In the genomic region with DNA sequence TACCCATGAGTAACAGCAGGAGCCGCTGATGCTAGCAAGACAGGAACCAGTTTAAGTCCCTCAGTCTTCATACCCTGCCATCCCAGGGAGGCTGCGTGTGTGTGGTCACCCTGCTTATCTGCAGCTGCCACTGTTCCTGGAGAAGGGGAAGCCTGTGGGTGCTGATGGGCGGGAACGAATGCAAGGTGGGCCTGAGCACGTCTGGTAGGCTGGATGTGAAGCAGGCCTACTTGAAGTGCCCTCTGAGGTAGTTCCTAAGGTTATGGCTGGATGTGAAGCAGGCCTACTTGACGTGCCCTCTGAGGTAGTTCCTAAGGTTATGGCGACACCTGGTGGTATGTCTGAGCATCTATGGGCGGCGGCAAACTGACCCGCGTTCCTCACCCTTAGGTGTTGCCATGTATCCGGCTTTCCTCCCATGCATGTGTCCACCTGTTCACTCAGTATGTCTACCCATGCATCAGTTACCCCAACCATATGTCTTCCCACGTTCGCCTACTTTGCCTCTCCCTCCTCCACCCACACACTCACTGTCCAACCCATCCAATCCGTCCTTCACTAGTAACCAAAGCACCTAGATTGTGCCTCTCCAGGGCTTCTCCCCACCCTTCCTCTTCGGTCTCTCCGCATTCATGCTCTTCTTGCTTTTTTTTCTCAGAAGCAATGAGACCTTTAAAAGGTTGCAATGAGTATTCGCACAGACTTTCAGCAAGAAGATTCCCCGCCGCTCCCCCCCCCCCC, we compare ENCODE assay signal across 8 mouse cellular contexts. TPM values are rescaled to one million over a fixed set of nuclear protein-coding genes. Genes with fewer than 3 reads are reported as not detected.
DNase-seq lines count a peak whose midpoint lies in the region; ATAC-seq lines count a peak whose summit lies in the region.

No protein-coding gene starts in this region.

- no peaks in the 10 kb centered on the region for H3K36me3 ChIP-seq in hindbrain, embryonic 10.5 days
- H3K36me3 ChIP-seq in lung, embryonic 16.5 days (ENCODE audit: control insufficient read depth, insufficient read depth, low read length): no peaks in the 10 kb centered on the region

- WGBS in hindbrain, embryonic 10.5 days: 27% methylated on average over 20 of the region's 20 CpGs
- 18% methylated on average over 20 of the region's 20 CpGs for WGBS in lung, embryonic 16.5 days

- 0 out of 2 replicates have a peak overlapping the region, but pooled peaks have one; percentile 37 for H3K27ac ChIP-seq in hindbrain, embryonic 10.5 days
- no peak overlapping the region for H3K27ac ChIP-seq in lung, embryonic 16.5 days (ENCODE audit: low read length)

- no peak overlapping the region for H3K4me3 ChIP-seq in hindbrain, embryonic 10.5 days
- no peak overlapping the region for H3K4me3 ChIP-seq in lung, embryonic 16.5 days (ENCODE audit: low read length)

- H3K9ac ChIP-seq in lung, embryonic 16.5 days (ENCODE audit: low read length): no peak overlapping the region

- peaks cover 9% of the 10 kb centered on the region for H3K4me1 ChIP-seq in hindbrain, embryonic 10.5 days (replicated peaks)
- no peaks in the 10 kb centered on the region for H3K4me1 ChIP-seq in lung, embryonic 16.5 days (replicated peaks; ENCODE audit: control insufficient read depth, insufficient read depth, low read length)

- H3K4me2 ChIP-seq in lung, embryonic 16.5 days (ENCODE audit: low read depth, low read length): no peak overlapping the region

- DNase-seq in MN1 (ENCODE audit: low spot score): peak; percentile 83
- DNase-seq in cerebellum, adult 8-10 months: peak; percentile 90
- DNase-seq in forelimb bud, embryonic 11.5 days (ENCODE audit: low read depth, low spot score): peak; percentile 85
- peak; percentile 76 for DNase-seq in hindbrain, embryonic 10.5 days (ENCODE audit: low spot score)
- DNase-seq in layer of hippocampus, adult 9-10 months (ENCODE audit: low spot score): peak; percentile 64
- DNase-seq in ovary, postnatal 10 days (ENCODE audit: low spot score): peak; percentile 62
- DNase-seq in thymus, postnatal 0 days (ENCODE audit: low spot score): peak; percentile 73

- H3K27me3 ChIP-seq in hindbrain, embryonic 10.5 days (ENCODE audit: insufficient read depth, poor library complexity, severe bottlenecking): peaks cover 28% of the 10 kb centered on the region
- no peaks in the 10 kb centered on the region for H3K27me3 ChIP-seq in lung, embryonic 16.5 days (ENCODE audit: control insufficient read depth, insufficient read depth, low read depth, low read length)

- peak; percentile 81 for ATAC-seq in lung, embryonic 16.5 days (ENCODE audit: low read depth)

- H3K9me3 ChIP-seq in hindbrain, embryonic 10.5 days: no peaks in the 10 kb centered on the region
- no peaks in the 10 kb centered on the region for H3K9me3 ChIP-seq in lung, embryonic 16.5 days (ENCODE audit: control insufficient read depth, low read length)

RNA-seq across cellular contexts. Expression of gene Cacna1a, which starts 30.4 kb away (rescaled TPM):
- 7.3 TPM in 2 replicates for polyA plus RNA-seq in hindbrain, embryonic 10.5 days (2016; fragmentation: Nextera tagmentation; extraction: Ambion mirVana)
- 1.9 and 2.7 TPM in 2 replicates for polyA plus RNA-seq in lung, embryonic 16.5 days (2015; fragmentation: Nextera tagmentation; extraction: Ambion mirVana)
- polyA plus RNA-seq in thymus, postnatal 0 days (2015; fragmentation: Nextera tagmentation; extraction: Ambion mirVana): 1.6 and 2.3 TPM in 2 replicates
